Mouse (Mus musculus): ENCODE data around the gene Svop. TPM values are rescaled to one million over a fixed set of nuclear protein-coding genes. Genes with fewer than 3 reads are reported as not detected.

Svop gene
- total and polyA plus RNA-seq, 2 experiments from 2014 or later = not detected

- Histone ChIP-seq H3K27me3 (ENCODE audit: control insufficient read depth, insufficient read depth, low read length) (no peaks in the 10 kb centered on the region), H3K36me3 (replicated peaks; ENCODE audit: control insufficient read depth, insufficient read depth, low read length) (no peaks in the 10 kb centered on the region), H3K4me3 (ENCODE audit: low read depth, low read length) (no peak overlapping the region), H3K9ac (replicated peaks; ENCODE audit: low read depth, low read length) (no peak overlapping the region), H3K9me3 (replicated peaks; ENCODE audit: control insufficient read depth, low read length) (no peaks in the 10 kb centered on the region), H3K27ac (ENCODE audit: low read depth) (no peak overlapping the region), H3K4me1 (ENCODE audit: control insufficient read depth, insufficient read depth) (no peaks in the 10 kb centered on the region), H3K4me2 (ENCODE audit: low read depth, low read length) (no peak overlapping the region)
- DNase-seq (ENCODE audit: low spot score) = no peak
- TF ChIP-seq CTCF (IDR thresholded peaks at IDR 0.05; ENCODE audit: low read depth) = no peak
- no peak for TF ChIP-seq EP300 (IDR thresholded peaks at IDR 0.05; ENCODE audit: low read depth)
- 64% methylated on average over 8 of the region's 8 CpGs for WGBS
- no peak for ATAC-seq (ENCODE audit: insufficient read depth, low read depth)
These were observed 14.4 kb downstream of the Svop start for GRCm38 (mm10) chr5:114077009-114077408.

DNA sequence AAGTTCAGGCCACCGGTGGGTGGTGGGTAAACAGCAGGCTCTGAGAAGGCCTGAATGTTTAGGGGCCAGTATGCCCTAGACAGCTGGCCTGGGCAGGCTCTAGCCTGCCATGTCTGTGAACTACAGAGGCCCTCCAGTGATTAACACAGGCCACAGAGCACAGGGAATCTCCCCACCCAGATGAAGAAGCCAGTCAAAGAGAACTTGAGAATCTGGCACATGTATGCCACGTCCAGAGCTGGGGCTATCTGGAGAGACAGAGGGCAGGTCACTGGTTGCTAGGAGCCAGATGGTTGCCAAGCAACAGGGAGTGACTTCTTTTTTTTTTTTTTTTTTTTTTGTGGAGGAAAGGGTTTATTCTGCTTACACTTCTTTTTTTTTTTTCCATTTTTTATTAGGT is 19.1 kb downstream of the Svop start:
- no peaks in the 10 kb centered on the region for H3K27me3 ChIP-seq (ENCODE audit: control insufficient read depth, insufficient read depth, low read length)
- H3K9ac ChIP-seq (replicated peaks; ENCODE audit: low read depth, low read length) = no peak overlapping the region
- TF ChIP-seq EP300 (IDR thresholded peaks at IDR 0.05; ENCODE audit: low read depth) (no peak), CTCF (IDR thresholded peaks at IDR 0.05; ENCODE audit: low read depth) (no peak)
- no peaks in the 10 kb centered on the region for H3K36me3 ChIP-seq (replicated peaks; ENCODE audit: control insufficient read depth, insufficient read depth, low read length)
- H3K4me1 ChIP-seq (ENCODE audit: control insufficient read depth, insufficient read depth) = no peaks in the 10 kb centered on the region
- no peak overlapping the region for H3K4me2 ChIP-seq (ENCODE audit: low read depth, low read length)
- no peaks in the 10 kb centered on the region for H3K9me3 ChIP-seq (replicated peaks; ENCODE audit: control insufficient read depth, low read length)
- DNase-seq (ENCODE audit: low spot score) = no peak
- WGBS = 49% methylated on average over 2 of the region's 2 CpGs
- no peak overlapping the region for H3K4me3 ChIP-seq (ENCODE audit: low read depth, low read length)
- ATAC-seq (ENCODE audit: insufficient read depth, low read depth) = no peak
- H3K27ac ChIP-seq (ENCODE audit: low read depth) = no peak overlapping the region

DNA sequence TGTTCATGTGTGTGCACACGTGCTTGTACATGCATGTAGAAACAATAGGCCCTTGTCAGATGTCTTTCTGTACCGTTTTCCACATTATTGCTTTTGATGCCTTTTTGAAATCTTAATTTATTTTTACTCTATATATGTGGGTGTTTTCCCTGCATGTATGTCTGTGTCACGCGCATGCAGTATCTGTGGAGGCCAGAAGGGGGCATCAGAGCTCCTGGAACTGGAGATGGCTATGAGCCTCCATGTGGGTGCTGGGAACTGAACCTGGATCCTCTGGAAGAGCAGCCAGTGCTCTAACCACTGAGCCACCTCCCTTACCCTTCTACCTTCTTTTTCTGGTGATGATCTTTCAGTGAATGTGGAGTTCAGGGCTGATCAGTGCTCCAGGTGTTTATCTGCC is 20.5 kb downstream of the Svop start:
- WGBS = 91% methylated on average over 4 of the region's 4 CpGs
- Histone ChIP-seq H3K4me3 (ENCODE audit: low read depth, low read length) (no peak overlapping the region), H3K27me3 (ENCODE audit: control insufficient read depth, insufficient read depth, low read length) (no peaks in the 10 kb centered on the region), H3K27ac (ENCODE audit: low read depth) (no peak overlapping the region), H3K4me1 (ENCODE audit: control insufficient read depth, insufficient read depth) (no peaks in the 10 kb centered on the region), H3K36me3 (replicated peaks; ENCODE audit: control insufficient read depth, insufficient read depth, low read length) (no peaks in the 10 kb centered on the region), H3K9ac (replicated peaks; ENCODE audit: low read depth, low read length) (no peak overlapping the region), H3K4me2 (ENCODE audit: low read depth, low read length) (no peak overlapping the region), H3K9me3 (replicated peaks; ENCODE audit: control insufficient read depth, low read length) (no peaks in the 10 kb centered on the region)
- no peak for TF ChIP-seq CTCF (IDR thresholded peaks at IDR 0.05; ENCODE audit: low read depth)
- no peak for TF ChIP-seq EP300 (IDR thresholded peaks at IDR 0.05; ENCODE audit: low read depth)
- DNase-seq (ENCODE audit: low spot score) = no peak
- no peak for ATAC-seq (ENCODE audit: insufficient read depth, low read depth)

GRCm38 (mm10) chr5:114067982-114068381 is 23.4 kb downstream of the Svop start:
- ATAC-seq (ENCODE audit: insufficient read depth, low read depth) = no peak
- H3K4me2 ChIP-seq (ENCODE audit: low read depth, low read length) = no peak overlapping the region
- H3K4me3 ChIP-seq (ENCODE audit: low read depth, low read length) = no peak overlapping the region
- WGBS = 59% methylated on average over 9 of the region's 9 CpGs
- no peaks in the 10 kb centered on the region for H3K9me3 ChIP-seq (replicated peaks; ENCODE audit: control insufficient read depth, low read length)
- no peaks in the 10 kb centered on the region for H3K4me1 ChIP-seq (ENCODE audit: control insufficient read depth, insufficient read depth)
- DNase-seq (ENCODE audit: low spot score) = no peak
- TF ChIP-seq CTCF (IDR thresholded peaks at IDR 0.05; ENCODE audit: low read depth) = no peak
- TF ChIP-seq EP300 (IDR thresholded peaks at IDR 0.05; ENCODE audit: low read depth) = no peak
- no peak overlapping the region for H3K27ac ChIP-seq (ENCODE audit: low read depth)
- H3K36me3 ChIP-seq (replicated peaks; ENCODE audit: control insufficient read depth, insufficient read depth, low read length) = no peaks in the 10 kb centered on the region
- H3K9ac ChIP-seq (replicated peaks; ENCODE audit: low read depth, low read length) = no peak overlapping the region
- H3K27me3 ChIP-seq (ENCODE audit: control insufficient read depth, insufficient read depth, low read length) = no peaks in the 10 kb centered on the region

DNA sequence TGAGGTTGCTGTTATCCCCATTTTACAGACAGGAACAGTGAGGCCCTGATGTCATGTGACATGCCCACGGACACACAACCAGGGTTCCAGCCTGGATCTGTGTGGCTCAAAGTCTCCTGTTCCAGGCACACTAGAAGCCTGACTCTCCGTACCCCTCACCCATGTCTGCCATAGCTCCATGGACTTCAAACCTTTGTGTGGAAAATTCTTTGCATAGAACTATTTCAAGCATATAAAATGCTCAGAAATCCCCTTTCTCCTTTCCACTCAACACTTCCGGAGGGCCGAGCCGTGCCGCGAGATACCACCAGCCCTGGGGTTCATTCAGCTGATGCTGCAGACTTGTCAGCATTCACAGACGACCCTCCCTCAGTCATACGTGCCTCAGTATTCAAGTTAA is 23.8 kb downstream of the Svop start:
- TF ChIP-seq CTCF (IDR thresholded peaks at IDR 0.05; ENCODE audit: low read depth) = no peak
- no peak for TF ChIP-seq EP300 (IDR thresholded peaks at IDR 0.05; ENCODE audit: low read depth)
- H3K9me3 ChIP-seq (replicated peaks; ENCODE audit: control insufficient read depth, low read length) = no peaks in the 10 kb centered on the region
- DNase-seq (ENCODE audit: low spot score) (no peak), ATAC-seq (ENCODE audit: insufficient read depth, low read depth) (no peak)
- no peak overlapping the region for H3K4me2 ChIP-seq (ENCODE audit: low read depth, low read length)
- no peaks in the 10 kb centered on the region for H3K27me3 ChIP-seq (ENCODE audit: control insufficient read depth, insufficient read depth, low read length)
- H3K4me3 ChIP-seq (ENCODE audit: low read depth, low read length) = no peak overlapping the region
- no peak overlapping the region for H3K27ac ChIP-seq (ENCODE audit: low read depth)
- H3K9ac ChIP-seq (replicated peaks; ENCODE audit: low read depth, low read length) = no peak overlapping the region
- no peaks in the 10 kb centered on the region for H3K36me3 ChIP-seq (replicated peaks; ENCODE audit: control insufficient read depth, insufficient read depth, low read length)
- H3K4me1 ChIP-seq (ENCODE audit: control insufficient read depth, insufficient read depth) = no peaks in the 10 kb centered on the region
- 68% methylated on average over 9 of the region's 9 CpGs for WGBS

DNA sequence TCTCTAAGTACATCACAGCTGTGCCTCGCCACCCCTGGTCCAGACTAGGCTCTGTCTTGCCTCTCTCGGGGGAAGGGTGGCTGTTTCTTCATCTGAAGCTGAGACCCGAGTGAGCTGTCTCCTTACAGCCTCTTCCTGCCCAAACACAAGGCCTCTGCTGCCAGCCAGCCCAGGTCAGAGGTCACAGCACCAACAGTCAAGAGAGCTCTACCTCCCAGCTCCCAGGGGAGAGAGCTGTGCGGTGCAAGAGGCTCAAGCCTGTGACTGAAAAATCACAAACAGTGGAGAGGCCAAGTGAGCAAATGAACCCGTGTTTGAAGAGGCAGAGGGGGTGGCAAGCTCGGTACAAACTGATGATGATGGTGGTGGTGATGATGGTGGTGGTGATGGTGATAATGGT is 24.8 kb downstream of the Svop start:
- TF ChIP-seq CTCF (IDR thresholded peaks at IDR 0.05; ENCODE audit: low read depth) (no peak), EP300 (IDR thresholded peaks at IDR 0.05; ENCODE audit: low read depth) (no peak)
- WGBS = 49% methylated on average over 6 of the region's 6 CpGs
- H3K27me3 ChIP-seq (ENCODE audit: control insufficient read depth, insufficient read depth, low read length) = no peaks in the 10 kb centered on the region
- no peak overlapping the region for H3K4me2 ChIP-seq (ENCODE audit: low read depth, low read length)
- no peak for ATAC-seq (ENCODE audit: insufficient read depth, low read depth)
- H3K4me1 ChIP-seq (ENCODE audit: control insufficient read depth, insufficient read depth) = no peaks in the 10 kb centered on the region
- no peak overlapping the region for H3K27ac ChIP-seq (ENCODE audit: low read depth)
- H3K9me3 ChIP-seq (replicated peaks; ENCODE audit: control insufficient read depth, low read length) = no peaks in the 10 kb centered on the region
- H3K9ac ChIP-seq (replicated peaks; ENCODE audit: low read depth, low read length) = no peak overlapping the region
- DNase-seq (ENCODE audit: low spot score) = no peak
- no peak overlapping the region for H3K4me3 ChIP-seq (ENCODE audit: low read depth, low read length)
- no peaks in the 10 kb centered on the region for H3K36me3 ChIP-seq (replicated peaks; ENCODE audit: control insufficient read depth, insufficient read depth, low read length)
